Mouse (Mus musculus): Measurements from ENCODE around the gene Car10. TPM values are rescaled to one million over a fixed set of nuclear protein-coding genes. Genes with fewer than 3 reads are reported as not detected.

The Car10 gene
- polyA plus RNA-seq, 1 experiment from 2014 or later: 0.04 TPM

DNA sequence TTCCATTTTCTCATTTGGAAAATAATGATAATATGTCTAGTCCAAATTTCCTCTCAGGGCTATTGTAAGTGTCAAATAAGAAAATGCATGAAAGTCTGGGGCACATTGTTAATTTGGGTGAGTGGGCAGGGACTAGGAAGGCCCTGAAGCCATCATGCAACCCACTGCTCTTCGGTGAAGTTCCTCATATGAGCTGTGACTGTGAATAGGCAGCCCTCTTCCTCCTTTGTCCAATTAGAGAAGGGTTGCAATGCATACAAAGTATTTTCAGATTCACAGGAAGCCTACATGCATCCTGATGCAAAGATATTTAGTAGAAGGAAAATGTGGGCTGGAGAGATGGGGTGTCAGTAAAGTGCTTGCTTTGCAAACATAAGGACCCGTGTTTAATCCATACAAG, 419.1 kb downstream of the Car10 start:
- Histone ChIP-seq H3K36me3 (ENCODE audit: control insufficient read depth, insufficient read depth, low read length) (no peaks in the 10 kb centered on the region), H3K27me3 (replicated peaks; ENCODE audit: control insufficient read depth, insufficient read depth, low read length) (no peaks in the 10 kb centered on the region), H3K27ac (ENCODE audit: low read length) (no peak overlapping the region), H3K4me1 (ENCODE audit: control insufficient read depth, insufficient read depth, low read length) (no peaks in the 10 kb centered on the region), H3K4me2 (ENCODE audit: low read depth, low read length) (no peak overlapping the region), H3K9ac (ENCODE audit: low read depth, low read length) (no peak overlapping the region), H3K9me3 (ENCODE audit: control insufficient read depth, low read length) (no peaks in the 10 kb centered on the region), H3K4me3 (ENCODE audit: low read length) (no peak overlapping the region)
- ATAC-seq: no peak
- WGBS: 70% methylated on average over 2 of the region's 2 CpGs

DNA sequence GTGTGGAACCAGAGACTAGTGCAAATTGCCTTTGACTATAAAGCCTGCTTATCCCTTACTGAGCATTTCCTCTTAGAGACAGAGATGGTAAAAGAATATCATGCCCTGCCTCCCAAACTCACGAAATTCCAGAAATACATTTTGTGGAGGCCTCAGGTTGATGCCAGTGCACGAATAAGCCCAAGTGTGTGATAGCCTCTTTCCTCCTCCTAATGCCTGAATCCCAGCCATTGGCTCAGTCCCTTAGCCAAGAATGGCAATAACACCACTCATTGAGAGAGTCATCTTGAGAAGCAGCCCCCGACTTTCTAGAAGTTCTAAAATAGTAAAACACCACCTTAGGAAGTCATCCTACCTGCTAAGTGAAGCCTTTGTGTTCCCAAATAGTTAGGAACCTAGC, 424.7 kb downstream of the Car10 start:
- no peak overlapping the region for H3K27ac ChIP-seq (ENCODE audit: low read length)
- no peaks in the 10 kb centered on the region for H3K27me3 ChIP-seq (replicated peaks; ENCODE audit: control insufficient read depth, insufficient read depth, low read length)
- no peaks in the 10 kb centered on the region for H3K4me1 ChIP-seq (ENCODE audit: control insufficient read depth, insufficient read depth, low read length)
- no peak for ATAC-seq
- H3K4me3 ChIP-seq (ENCODE audit: low read length): no peak overlapping the region
- H3K36me3 ChIP-seq (ENCODE audit: control insufficient read depth, insufficient read depth, low read length): no peaks in the 10 kb centered on the region
- H3K9me3 ChIP-seq (ENCODE audit: control insufficient read depth, low read length): no peaks in the 10 kb centered on the region
- H3K4me2 ChIP-seq (ENCODE audit: low read depth, low read length): no peak overlapping the region
- H3K9ac ChIP-seq (ENCODE audit: low read depth, low read length): no peak overlapping the region
- 80% methylated on average over 3 of the region's 3 CpGs for WGBS

DNA sequence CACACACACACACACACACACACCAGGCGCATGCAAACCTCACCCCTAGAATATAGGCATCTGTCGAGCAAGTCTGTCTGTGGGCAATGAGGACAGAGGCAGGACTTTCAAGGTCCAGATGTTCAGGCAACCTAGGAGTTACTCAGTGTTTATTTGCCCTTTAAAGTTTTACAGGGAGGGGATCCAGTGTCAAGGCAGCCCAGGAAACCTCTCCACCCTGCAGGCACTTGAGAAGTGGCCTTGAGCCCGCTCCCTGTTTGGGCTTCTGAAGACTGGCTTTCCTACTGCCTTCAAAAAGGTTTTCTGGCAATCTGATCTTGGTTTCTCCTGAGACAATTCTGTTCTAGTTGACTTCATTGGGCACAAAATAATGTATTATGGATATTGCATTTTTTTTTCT, 428.1 kb downstream of the Car10 start:
- H3K4me1 ChIP-seq (ENCODE audit: control insufficient read depth, insufficient read depth, low read length): no peaks in the 10 kb centered on the region
- no peak overlapping the region for H3K27ac ChIP-seq (ENCODE audit: low read length)
- no peak overlapping the region for H3K4me3 ChIP-seq (ENCODE audit: low read length)
- H3K9ac ChIP-seq (ENCODE audit: low read depth, low read length): no peak overlapping the region
- no peaks in the 10 kb centered on the region for H3K9me3 ChIP-seq (ENCODE audit: control insufficient read depth, low read length)
- no peaks in the 10 kb centered on the region for H3K36me3 ChIP-seq (ENCODE audit: control insufficient read depth, insufficient read depth, low read length)
- no peak overlapping the region for H3K4me2 ChIP-seq (ENCODE audit: low read depth, low read length)
- ATAC-seq: no peak
- no peaks in the 10 kb centered on the region for H3K27me3 ChIP-seq (replicated peaks; ENCODE audit: control insufficient read depth, insufficient read depth, low read length)
- WGBS: 80% methylated on average over 3 of the region's 3 CpGs

DNA sequence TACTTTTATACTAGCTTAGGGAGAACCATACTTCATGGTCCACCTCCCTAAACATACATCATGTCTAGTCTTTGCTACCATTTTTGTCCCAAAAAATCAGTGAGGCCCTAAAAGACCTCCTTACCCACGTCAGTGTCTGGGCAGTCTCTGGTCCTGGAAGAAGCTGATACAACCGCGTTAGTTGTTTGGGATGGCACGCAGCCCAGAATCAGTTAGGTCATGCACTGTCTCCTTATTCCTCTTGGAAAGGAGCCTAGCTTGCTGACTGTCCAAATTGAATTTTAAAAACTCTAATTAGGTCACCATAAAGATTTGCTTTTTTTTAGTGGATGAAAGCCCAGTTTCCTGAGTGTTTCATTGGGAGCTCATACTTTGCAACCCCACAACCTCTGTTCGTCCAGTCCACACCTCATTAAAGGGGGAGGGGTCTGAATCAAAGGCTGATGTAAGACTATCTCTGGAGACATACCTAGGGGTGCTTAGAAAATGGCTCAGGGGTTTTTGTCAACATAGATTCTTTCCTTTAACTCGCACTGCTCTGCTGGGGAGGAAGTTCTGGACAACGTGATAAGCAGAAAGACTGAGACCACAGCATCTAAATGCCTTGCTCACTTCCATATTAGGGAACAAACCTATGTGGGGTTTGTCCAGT, 433.3 kb downstream of the Car10 start:
- no peaks in the 10 kb centered on the region for H3K4me1 ChIP-seq (ENCODE audit: control insufficient read depth, insufficient read depth, low read length)
- H3K27me3 ChIP-seq (replicated peaks; ENCODE audit: control insufficient read depth, insufficient read depth, low read length): no peaks in the 10 kb centered on the region
- H3K36me3 ChIP-seq (ENCODE audit: control insufficient read depth, insufficient read depth, low read length): no peaks in the 10 kb centered on the region
- no peak overlapping the region for H3K9ac ChIP-seq (ENCODE audit: low read depth, low read length)
- H3K27ac ChIP-seq (ENCODE audit: low read length): no peak overlapping the region
- no peak overlapping the region for H3K4me3 ChIP-seq (ENCODE audit: low read length)
- 46% methylated on average over 7 of the region's 7 CpGs for WGBS
- no peaks in the 10 kb centered on the region for H3K9me3 ChIP-seq (ENCODE audit: control insufficient read depth, low read length)
- ATAC-seq: peak; percentile 75
- no peak overlapping the region for H3K4me2 ChIP-seq (ENCODE audit: low read depth, low read length)

DNA sequence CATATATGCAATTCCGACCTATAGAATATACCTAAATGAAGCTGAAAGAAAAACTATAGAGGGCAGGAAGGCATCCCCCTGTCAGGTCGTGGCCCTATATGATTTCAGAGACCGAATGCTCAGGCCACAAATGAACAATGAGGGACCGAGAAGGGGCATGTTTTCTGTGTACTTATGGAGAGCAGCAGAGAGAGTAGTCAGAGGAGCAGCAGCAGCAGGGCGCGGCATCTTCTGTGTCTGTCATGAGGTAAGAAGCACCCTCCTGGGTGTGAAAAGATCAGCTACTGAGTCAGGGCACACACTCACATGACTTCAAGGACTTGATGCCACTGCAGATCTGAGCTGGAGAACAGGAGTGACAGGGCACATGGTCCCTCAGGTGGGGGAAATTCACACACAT, 438.4 kb downstream of the Car10 start:
- Histone ChIP-seq H3K4me3 (ENCODE audit: low read length) (no peak overlapping the region), H3K27me3 (replicated peaks; ENCODE audit: control insufficient read depth, insufficient read depth, low read length) (no peaks in the 10 kb centered on the region), H3K36me3 (ENCODE audit: control insufficient read depth, insufficient read depth, low read length) (no peaks in the 10 kb centered on the region), H3K27ac (ENCODE audit: low read length) (no peak overlapping the region), H3K4me2 (ENCODE audit: low read depth, low read length) (no peak overlapping the region), H3K4me1 (ENCODE audit: control insufficient read depth, insufficient read depth, low read length) (no peaks in the 10 kb centered on the region), H3K9ac (ENCODE audit: low read depth, low read length) (no peak overlapping the region), H3K9me3 (ENCODE audit: control insufficient read depth, low read length) (no peaks in the 10 kb centered on the region)
- no peak for ATAC-seq
- WGBS: 81% methylated on average over 6 of the region's 6 CpGs

DNA sequence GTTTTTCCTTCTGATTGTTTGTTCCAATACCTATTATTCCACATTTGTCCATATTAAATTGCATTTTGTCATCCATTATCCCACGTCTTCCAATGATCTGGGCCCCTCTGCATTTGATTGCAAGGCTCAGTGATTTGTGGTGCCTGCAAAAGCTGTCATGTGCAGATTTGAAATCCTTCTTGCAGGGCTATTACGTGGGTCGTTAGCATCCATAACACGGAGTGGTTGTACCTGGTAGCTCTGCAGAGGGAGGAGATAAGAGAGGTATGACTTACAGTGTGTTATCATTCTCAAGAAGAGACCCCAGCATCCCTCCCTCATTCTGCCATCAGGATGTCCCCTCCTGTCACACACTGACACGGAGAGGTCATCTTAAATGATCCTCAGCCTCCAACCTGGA, 451.1 kb downstream of the Car10 start:
- WGBS: 52% methylated on average over 5 of the region's 5 CpGs
- no peaks in the 10 kb centered on the region for H3K9me3 ChIP-seq (ENCODE audit: control insufficient read depth, low read length)

DNA sequence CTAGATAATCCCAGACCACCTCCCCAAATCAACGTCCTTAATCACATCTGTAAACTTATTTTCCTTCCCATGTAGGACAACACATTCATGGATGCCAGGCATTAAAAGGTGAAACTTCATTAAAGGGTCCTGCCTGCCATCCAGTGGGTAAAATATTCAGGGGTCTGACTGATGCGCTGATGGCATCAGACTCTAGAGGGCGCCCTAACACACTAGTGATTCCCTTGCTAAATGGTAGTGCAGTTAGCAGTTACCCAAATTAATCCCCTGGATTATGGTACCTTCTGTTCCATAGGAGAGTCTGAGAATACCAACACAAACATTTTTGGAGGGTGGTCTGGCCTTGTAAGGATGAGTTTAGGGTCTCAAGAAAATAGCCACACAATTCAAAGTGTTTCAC, 453.1 kb downstream of the Car10 start:
- Histone ChIP-seq H3K4me1 (ENCODE audit: control insufficient read depth, insufficient read depth, low read length) (no peaks in the 10 kb centered on the region), H3K36me3 (ENCODE audit: control insufficient read depth, insufficient read depth, low read length) (no peaks in the 10 kb centered on the region), H3K27me3 (replicated peaks; ENCODE audit: control insufficient read depth, insufficient read depth, low read length) (no peaks in the 10 kb centered on the region), H3K4me2 (ENCODE audit: low read depth, low read length) (no peak overlapping the region), H3K27ac (ENCODE audit: low read length) (no peak overlapping the region), H3K4me3 (ENCODE audit: low read length) (no peak overlapping the region), H3K9ac (ENCODE audit: low read depth, low read length) (no peak overlapping the region), H3K9me3 (ENCODE audit: control insufficient read depth, low read length) (no peaks in the 10 kb centered on the region)
- 8% methylated on average over 3 of the region's 3 CpGs for WGBS
- ATAC-seq: no peak

More for the DNA sequence above, 451.1 kb downstream of the Car10 start:
- no peak for ATAC-seq
- H3K36me3 ChIP-seq (ENCODE audit: control insufficient read depth, insufficient read depth, low read length): no peaks in the 10 kb centered on the region
- H3K9ac ChIP-seq (ENCODE audit: low read depth, low read length): no peak overlapping the region
- H3K4me2 ChIP-seq (ENCODE audit: low read depth, low read length): no peak overlapping the region
- H3K4me1 ChIP-seq (ENCODE audit: control insufficient read depth, insufficient read depth, low read length): no peaks in the 10 kb centered on the region
- H3K27ac ChIP-seq (ENCODE audit: low read length): no peak overlapping the region
- no peak overlapping the region for H3K4me3 ChIP-seq (ENCODE audit: low read length)
- no peaks in the 10 kb centered on the region for H3K27me3 ChIP-seq (replicated peaks; ENCODE audit: control insufficient read depth, insufficient read depth, low read length)

DNA sequence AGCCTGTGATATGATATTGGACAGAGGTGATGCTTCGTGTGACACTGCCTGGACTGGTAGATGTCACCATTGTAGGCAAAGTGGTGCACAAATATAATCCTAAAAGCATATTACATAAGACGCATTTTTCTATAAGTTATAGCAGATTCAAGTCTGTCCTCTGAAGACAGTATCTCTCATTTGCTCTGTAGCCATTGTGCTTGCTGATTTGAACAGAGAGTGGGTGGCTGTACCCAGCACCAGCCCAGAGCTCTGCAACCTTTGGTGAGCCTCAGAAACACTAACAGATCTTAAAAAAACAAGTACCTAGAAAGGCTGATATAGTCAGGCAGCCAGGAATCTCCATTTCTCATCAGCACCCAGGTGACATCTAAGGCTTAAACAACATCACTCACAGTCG, 461.3 kb downstream of the Car10 start:
- Histone ChIP-seq H3K4me1 (ENCODE audit: control insufficient read depth, insufficient read depth, low read length) (no peaks in the 10 kb centered on the region), H3K9ac (ENCODE audit: low read depth, low read length) (no peak overlapping the region), H3K9me3 (ENCODE audit: control insufficient read depth, low read length) (no peaks in the 10 kb centered on the region), H3K36me3 (ENCODE audit: control insufficient read depth, insufficient read depth, low read length) (no peaks in the 10 kb centered on the region), H3K27ac (ENCODE audit: low read length) (no peak overlapping the region), H3K27me3 (replicated peaks; ENCODE audit: control insufficient read depth, insufficient read depth, low read length) (no peaks in the 10 kb centered on the region), H3K4me2 (ENCODE audit: low read depth, low read length) (no peak overlapping the region), H3K4me3 (ENCODE audit: low read length) (no peak overlapping the region)
- 75% methylated on average over 3 of the region's 3 CpGs for WGBS
- ATAC-seq: no peak

DNA sequence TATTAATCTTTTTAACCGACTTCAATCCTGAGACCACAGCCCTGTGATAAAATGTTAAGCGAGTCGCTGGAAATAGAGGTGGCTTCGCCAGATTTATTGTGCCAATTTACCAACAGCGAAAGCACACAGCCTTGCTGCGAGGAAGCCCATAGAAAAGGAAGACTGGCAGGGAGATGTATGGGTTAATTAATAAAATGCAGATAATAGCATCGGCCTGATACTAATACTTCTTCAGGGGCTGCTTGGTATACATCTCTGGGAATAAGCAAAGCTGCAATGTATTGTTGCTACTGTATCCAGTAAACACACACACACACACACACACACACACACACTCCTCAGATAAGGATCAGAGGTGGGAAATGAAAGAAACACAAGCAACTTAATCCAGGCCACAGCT, 462.7 kb downstream of the Car10 start:
- no peak for ATAC-seq
- Histone ChIP-seq H3K4me3 (ENCODE audit: low read length) (no peak overlapping the region), H3K27ac (ENCODE audit: low read length) (no peak overlapping the region), H3K4me1 (ENCODE audit: control insufficient read depth, insufficient read depth, low read length) (no peaks in the 10 kb centered on the region), H3K36me3 (ENCODE audit: control insufficient read depth, insufficient read depth, low read length) (no peaks in the 10 kb centered on the region), H3K4me2 (ENCODE audit: low read depth, low read length) (no peak overlapping the region), H3K9ac (ENCODE audit: low read depth, low read length) (no peak overlapping the region), H3K27me3 (replicated peaks; ENCODE audit: control insufficient read depth, insufficient read depth, low read length) (no peaks in the 10 kb centered on the region), H3K9me3 (ENCODE audit: control insufficient read depth, low read length) (no peaks in the 10 kb centered on the region)
- WGBS: 75% methylated on average over 7 of the region's 7 CpGs

DNA sequence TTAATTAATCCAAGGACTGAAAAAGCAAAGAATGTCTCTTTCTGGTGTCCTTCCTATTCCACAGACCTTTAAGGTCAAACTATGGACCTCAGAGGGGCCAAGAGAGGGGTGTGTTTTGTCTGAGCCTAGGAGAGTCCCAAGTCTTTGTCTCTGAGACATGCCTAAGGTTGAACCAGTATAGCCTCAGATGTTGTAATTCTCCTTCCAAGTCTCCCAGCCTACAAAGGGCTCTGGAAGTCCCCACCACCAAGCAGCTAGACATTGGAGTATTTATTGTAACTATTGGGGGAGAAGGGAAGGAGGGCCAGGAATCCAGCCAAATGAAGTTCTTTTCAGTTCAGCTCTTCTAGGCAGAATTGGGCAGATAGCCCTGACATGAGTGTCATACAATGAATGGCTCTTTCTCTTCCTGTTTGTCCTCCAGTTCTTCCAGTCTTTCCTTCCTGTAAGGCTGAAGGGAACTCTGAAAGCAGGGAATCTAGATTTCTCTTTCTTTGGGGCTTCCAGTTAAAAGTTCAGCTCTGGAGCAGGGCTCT, 464.6 kb downstream of the Car10 start:
- Histone ChIP-seq H3K4me2 (ENCODE audit: low read depth, low read length) (no peak overlapping the region), H3K4me1 (ENCODE audit: control insufficient read depth, insufficient read depth, low read length) (no peaks in the 10 kb centered on the region), H3K4me3 (ENCODE audit: low read length) (no peak overlapping the region), H3K9ac (ENCODE audit: low read depth, low read length) (no peak overlapping the region), H3K36me3 (ENCODE audit: control insufficient read depth, insufficient read depth, low read length) (no peaks in the 10 kb centered on the region), H3K9me3 (ENCODE audit: control insufficient read depth, low read length) (no peaks in the 10 kb centered on the region), H3K27ac (ENCODE audit: low read length) (no peak overlapping the region), H3K27me3 (replicated peaks; ENCODE audit: control insufficient read depth, insufficient read depth, low read length) (no peaks in the 10 kb centered on the region)
- no peak for ATAC-seq
